Mouse (Mus musculus) myocyte (in vitro differentiated cells): ENCODE results near the gene Dgcr6.

Experiments used
- POLR2A ChIP-seq: IDR thresholded peaks from one replicate; pipeline ENCODE4 v1.6.1; 2011; ENCODE audit warnings: low read depth, mild to moderate bottlenecking, control low read depth, moderate library complexity; ENCODE audit not compliant: insufficient read length
- USF1 ChIP-seq: IDR thresholded peaks from one replicate; pipeline ENCODE4 v1.6.1; 2011; ENCODE audit warnings: low read depth, mild to moderate bottlenecking, control low read depth, moderate library complexity

DNA sequence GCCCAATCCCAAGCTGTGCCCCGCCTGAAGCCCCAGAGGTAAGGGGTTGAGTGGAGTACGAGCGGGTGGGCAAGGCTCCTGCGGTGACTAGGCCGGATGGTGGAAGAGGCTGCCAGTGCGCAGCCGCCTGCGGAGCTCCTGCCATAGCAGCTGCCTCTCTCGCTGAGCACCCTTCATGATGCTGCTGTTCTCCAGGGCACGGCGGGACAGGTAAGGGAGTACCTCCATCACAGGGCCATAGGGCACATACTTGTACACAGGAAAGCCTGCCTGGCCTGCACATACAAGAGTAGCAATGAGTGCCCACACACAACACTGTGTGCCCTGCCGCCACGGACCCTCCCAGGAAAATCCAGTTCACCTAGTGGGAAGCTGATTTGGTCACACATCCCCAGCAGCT, 19.4 kb downstream of the Dgcr6 start:
- TF ChIP-seq USF1: no peak
- TF ChIP-seq POLR2A: no peak
